Mouse (Mus musculus): ENCODE measurements at regions not wholly inside any gene's neighbourhood (a gene's known extent, or its start where the extent isn't known, plus 50 kb on each side); places are given as distances from the start of the nearest gene placed in this dataset.
A peak's percentile ranks its signal among the peaks of the same experiment; 100 is the strongest.

- TF ChIP-seq FLI1 (IDR thresholded peaks at IDR 0.05; ENCODE audit: low read length) (no peak), GATA1 (IDR thresholded peaks at IDR 0.05; ENCODE audit: borderline replicate concordance, low read length) (no peak)
- Histone ChIP-seq H3K9me3 (0 out of 2 replicates have a peak, but pooled peaks cover 2% of the 10 kb centered on the region), H3K36me3 (replicated peaks; ENCODE audit: low read length) (no peaks in the 10 kb centered on the region), H3K4me3 (replicated peaks) (no peak overlapping the region), H3K4me1 (peaks cover 4% of the 10 kb centered on the region; the same call in 1 of the 2 replicates), H3K27me3 (replicated peaks) (peaks cover 4% of the 10 kb centered on the region)
These were observed 185.3 kb upstream of the Nckap5 start for GRCm38 (mm10) chr1:127015894-127016245.

GRCm38 (mm10) chr1:127015042-127015893 is 184.7 kb upstream of the Nckap5 start:
- Histone ChIP-seq H3K9me3 (peaks cover 8% of the 10 kb centered on the region), H3K4me3 (replicated peaks) (no peak overlapping the region), H3K27me3 (replicated peaks) (peaks cover 6% of the 10 kb centered on the region), H3K4me1 (peaks cover 4% of the 10 kb centered on the region; the same call in 1 of the 2 replicates), H3K36me3 (replicated peaks; ENCODE audit: low read length) (no peaks in the 10 kb centered on the region)
- TF ChIP-seq FLI1 (IDR thresholded peaks at IDR 0.05; ENCODE audit: low read length) (no peak), GATA1 (IDR thresholded peaks at IDR 0.05; ENCODE audit: borderline replicate concordance, low read length) (no peak)

GRCm38 (mm10) chr1:127011901-127012300 is 181.3 kb upstream of the Nckap5 start:
- H3K9me3 ChIP-seq = peaks cover 16% of the 10 kb centered on the region
- TF ChIP-seq GATA1 (IDR thresholded peaks at IDR 0.05; ENCODE audit: borderline replicate concordance, low read length) (no peak), FLI1 (IDR thresholded peaks at IDR 0.05; ENCODE audit: low read length) (no peak)
- H3K36me3 ChIP-seq (replicated peaks; ENCODE audit: low read length) = no peaks in the 10 kb centered on the region
- H3K4me3 ChIP-seq (replicated peaks) = no peak overlapping the region
- H3K27me3 ChIP-seq (replicated peaks) = peaks cover 12% of the 10 kb centered on the region
- H3K4me1 ChIP-seq = no peaks in the 10 kb centered on the region

GRCm38 (mm10) chr1:127009699-127010098 is 179.1 kb upstream of the Nckap5 start:
- Histone ChIP-seq H3K27me3 (replicated peaks) (peaks cover 15% of the 10 kb centered on the region), H3K36me3 (replicated peaks; ENCODE audit: low read length) (no peaks in the 10 kb centered on the region), H3K4me3 (replicated peaks) (no peak overlapping the region), H3K4me1 (no peaks in the 10 kb centered on the region), H3K9me3 (peaks cover 16% of the 10 kb centered on the region)
- TF ChIP-seq FLI1 (IDR thresholded peaks at IDR 0.05; ENCODE audit: low read length) (no peak), GATA1 (IDR thresholded peaks at IDR 0.05; ENCODE audit: borderline replicate concordance, low read length) (no peak)

GRCm38 (mm10) chr1:127001700-127002099 is 171.1 kb upstream of the Nckap5 start:
- Histone ChIP-seq H3K9me3 (no peaks in the 10 kb centered on the region), H3K4me1 (no peaks in the 10 kb centered on the region), H3K27me3 (replicated peaks) (peaks cover 15% of the 10 kb centered on the region), H3K4me3 (replicated peaks) (no peak overlapping the region), H3K36me3 (replicated peaks; ENCODE audit: low read length) (no peaks in the 10 kb centered on the region)
- no peak for TF ChIP-seq GATA1 (IDR thresholded peaks at IDR 0.05; ENCODE audit: borderline replicate concordance, low read length)
- no peak for TF ChIP-seq FLI1 (IDR thresholded peaks at IDR 0.05; ENCODE audit: low read length)

GRCm38 (mm10) chr1:126993061-126993640 is 162.6 kb upstream of the Nckap5 start:
- no peaks in the 10 kb centered on the region for H3K36me3 ChIP-seq (replicated peaks; ENCODE audit: low read length)
- H3K9me3 ChIP-seq = no peaks in the 10 kb centered on the region
- no peak for TF ChIP-seq FLI1 (IDR thresholded peaks at IDR 0.05; ENCODE audit: low read length)
- no peak for TF ChIP-seq GATA1 (IDR thresholded peaks at IDR 0.05; ENCODE audit: borderline replicate concordance, low read length)
- peaks cover 4% of the 10 kb centered on the region; the same call in 1 of the 2 replicates for H3K4me1 ChIP-seq
- H3K27me3 ChIP-seq (replicated peaks) = peaks cover 14% of the 10 kb centered on the region
- peak overlapping the region; percentile 65 for H3K4me3 ChIP-seq (replicated peaks)

- Histone ChIP-seq H3K36me3 (replicated peaks; ENCODE audit: low read length) (no peaks in the 10 kb centered on the region), H3K27me3 (replicated peaks) (peaks cover 14% of the 10 kb centered on the region), H3K4me1 (peaks cover 4% of the 10 kb centered on the region; the same call in 1 of the 2 replicates), H3K9me3 (no peaks in the 10 kb centered on the region), H3K4me3 (replicated peaks) (no peak overlapping the region)
- TF ChIP-seq FLI1 (IDR thresholded peaks at IDR 0.05; ENCODE audit: low read length) = no peak
- TF ChIP-seq GATA1 (IDR thresholded peaks at IDR 0.05; ENCODE audit: borderline replicate concordance, low read length) = no peak
These were observed 161.8 kb upstream of the Nckap5 start for GRCm38 (mm10) chr1:126992441-126992840.

- peaks cover 5% of the 10 kb centered on the region for H3K27me3 ChIP-seq (replicated peaks)
- peaks cover 8% of the 10 kb centered on the region for H3K9me3 ChIP-seq
- no peak overlapping the region for H3K4me3 ChIP-seq (replicated peaks)
- H3K36me3 ChIP-seq (replicated peaks; ENCODE audit: low read length) = no peaks in the 10 kb centered on the region
- TF ChIP-seq GATA1 (IDR thresholded peaks at IDR 0.05; ENCODE audit: borderline replicate concordance, low read length) = no peak
- TF ChIP-seq FLI1 (IDR thresholded peaks at IDR 0.05; ENCODE audit: low read length) = no peak
- no peaks in the 10 kb centered on the region for H3K4me1 ChIP-seq
These were observed 152.2 kb upstream of the Nckap5 start for GRCm38 (mm10) chr1:126982805-126983204.

- Histone ChIP-seq H3K27me3 (replicated peaks) (peaks cover 2% of the 10 kb centered on the region), H3K36me3 (replicated peaks; ENCODE audit: low read length) (no peaks in the 10 kb centered on the region), H3K9me3 (peaks cover 11% of the 10 kb centered on the region), H3K4me1 (no peaks in the 10 kb centered on the region), H3K4me3 (replicated peaks) (no peak overlapping the region)
- TF ChIP-seq FLI1 (IDR thresholded peaks at IDR 0.05; ENCODE audit: low read length) = no peak
These were observed 149.7 kb upstream of the Nckap5 start for GRCm38 (mm10) chr1:126980311-126980710.

GRCm38 (mm10) chr1:126973871-126974270 is 143.3 kb upstream of the Nckap5 start:
- peaks cover 3% of the 10 kb centered on the region for H3K27me3 ChIP-seq (replicated peaks)
- H3K4me1 ChIP-seq = no peaks in the 10 kb centered on the region
- H3K4me3 ChIP-seq (replicated peaks) = no peak overlapping the region
- H3K36me3 ChIP-seq (replicated peaks; ENCODE audit: low read length) = no peaks in the 10 kb centered on the region
- H3K9me3 ChIP-seq = peaks cover 11% of the 10 kb centered on the region; the same call in 1 of the 2 replicates
- TF ChIP-seq GATA1 (IDR thresholded peaks at IDR 0.05; ENCODE audit: borderline replicate concordance, low read length) = no peak
- no peak for TF ChIP-seq FLI1 (IDR thresholded peaks at IDR 0.05; ENCODE audit: low read length)
